20 mouse cellular contexts compared by ENCODE assay signal in genomic region chr16:56884811-56885210, GRCm38 (mm10). TPM values are rescaled to one million over a fixed set of nuclear protein-coding genes. Genes with fewer than 3 reads are reported as not detected.
DNase-seq lines count a peak whose midpoint lies in the region; ATAC-seq and TF ChIP-seq lines count a peak whose summit lies in the region.
"Had no signal": no experiment of that assay in that cellular context is flagged by ENCODE, and none has a peak within 500 bp of the region (broad histone marks: within the 10 kb centered on the region; RNA-seq: fewer than 3 reads in every experiment).

No protein-coding gene starts in this region.

- no peak for DNase-seq in heart, postnatal 0 days (ENCODE audit: low spot score)
- DNase-seq in heart, adult 8-10 months (ENCODE audit: low spot score), result no peak
- DNase-seq in lung, postnatal 4 days, result no peak
- no peak for DNase-seq in left cerebral cortex, adult 9 months (ENCODE audit: low spot score in 2 of 2)
- DNase-seq in urinary bladder, postnatal 36 days (ENCODE audit: low spot score in 2 of 2), result no peak
- DNase-seq: adrenal gland, postnatal 25 days; cerebellum, adult 9-10 months; kidney, adult 9 months; thymus, adult 18-20 months had no signal

- H3K9ac ChIP-seq in heart, postnatal 0 days (replicated peaks; ENCODE audit: low read depth, low read length), result no peak overlapping the region
- no peak overlapping the region for H3K9ac ChIP-seq in lung, embryonic 16.5 days (ENCODE audit: low read length)
- no peak overlapping the region for H3K9ac ChIP-seq in limb, embryonic 13.5 days
- H3K9ac ChIP-seq: hindbrain, embryonic 14.5 days; liver, embryonic 15.5 days had no signal

- no peak for TF ChIP-seq CTCF in heart, postnatal 0 days (IDR thresholded peaks at IDR 0.05; ENCODE audit: low read depth)

- H3K9me3 ChIP-seq in heart, postnatal 0 days (replicated peaks; ENCODE audit: control insufficient read depth, low read length), result no peaks in the 10 kb centered on the region
- no peaks in the 10 kb centered on the region for H3K9me3 ChIP-seq in lung, embryonic 16.5 days (ENCODE audit: control insufficient read depth, low read length)
- no peaks in the 10 kb centered on the region for H3K9me3 ChIP-seq in limb, embryonic 13.5 days
- H3K9me3 ChIP-seq: liver, embryonic 15.5 days had no signal

- no peaks in the 10 kb centered on the region for H3K4me1 ChIP-seq in heart, postnatal 0 days (ENCODE audit: control insufficient read depth, insufficient read depth)
- H3K4me1 ChIP-seq in lung, embryonic 16.5 days (replicated peaks; ENCODE audit: control insufficient read depth, insufficient read depth, low read length), result no peaks in the 10 kb centered on the region
- H3K4me1 ChIP-seq in limb, embryonic 13.5 days, result peaks cover 11% of the 10 kb centered on the region; the same call in 1 of the 2 replicates

- WGBS in heart, postnatal 0 days, result 83% methylated on average over 6 of the region's 6 CpGs
- WGBS in lung, embryonic 16.5 days, result 69% methylated on average over 6 of the region's 6 CpGs
- WGBS in limb, embryonic 13.5 days, result 94% methylated on average over 6 of the region's 6 CpGs

- TF ChIP-seq EP300 in heart, postnatal 0 days (IDR thresholded peaks at IDR 0.05; ENCODE audit: low read depth), result no peak

- H3K4me3 ChIP-seq in heart, postnatal 0 days (ENCODE audit: low read depth, low read length), result 0 out of 2 replicates have a peak overlapping the region, but pooled peaks have one; percentile 11
- H3K4me3 ChIP-seq in lung, embryonic 16.5 days (ENCODE audit: low read length), result peak overlapping the region; percentile 10; the same call in 1 of the 2 replicates
- peak overlapping the region; percentile 60 for H3K4me3 ChIP-seq in limb, embryonic 13.5 days
- H3K4me3 ChIP-seq: liver, embryonic 15.5 days had no signal

- no peak for ATAC-seq in heart, postnatal 0 days (ENCODE audit: insufficient read depth, low read depth)
- ATAC-seq in lung, embryonic 16.5 days (ENCODE audit: low read depth), result no peak
- no peak for ATAC-seq in limb, embryonic 13.5 days (ENCODE audit: low FRiP score, low read depth)
- ATAC-seq: forebrain, embryonic 16.5 days had no signal

- no peaks in the 10 kb centered on the region for H3K36me3 ChIP-seq in heart, postnatal 0 days (replicated peaks; ENCODE audit: control insufficient read depth, insufficient read depth, low read length)
- no peaks in the 10 kb centered on the region for H3K36me3 ChIP-seq in lung, embryonic 16.5 days (ENCODE audit: control insufficient read depth, insufficient read depth, low read length)
- H3K36me3 ChIP-seq in limb, embryonic 13.5 days, result no peaks in the 10 kb centered on the region
- H3K36me3 ChIP-seq: liver, embryonic 15.5 days had no signal

- H3K27me3 ChIP-seq in heart, postnatal 0 days (ENCODE audit: control insufficient read depth, insufficient read depth, low read length), result no peaks in the 10 kb centered on the region
- no peaks in the 10 kb centered on the region for H3K27me3 ChIP-seq in lung, embryonic 16.5 days (ENCODE audit: control insufficient read depth, insufficient read depth, low read depth, low read length)
- H3K27me3 ChIP-seq in limb, embryonic 13.5 days, result no peaks in the 10 kb centered on the region
- H3K27me3 ChIP-seq: liver, embryonic 15.5 days had no signal

- no peak overlapping the region for H3K27ac ChIP-seq in heart, postnatal 0 days (ENCODE audit: low read depth)
- no peak overlapping the region for H3K27ac ChIP-seq in lung, embryonic 16.5 days (ENCODE audit: low read length)
- no peak overlapping the region for H3K27ac ChIP-seq in limb, embryonic 13.5 days
- H3K27ac ChIP-seq: hindbrain, embryonic 14.5 days; liver, embryonic 15.5 days had no signal

- H3K4me2 ChIP-seq in heart, postnatal 0 days (ENCODE audit: low read depth, low read length), result peak overlapping the region; percentile 27
- H3K4me2 ChIP-seq in lung, embryonic 16.5 days (ENCODE audit: low read depth, low read length), result peak overlapping the region; percentile 46
- peak overlapping the region; percentile 66 for H3K4me2 ChIP-seq in limb, embryonic 13.5 days (replicated peaks)

RNA-seq across cellular contexts. Expression of gene Tmem45a, which starts 1.2 kb away (rescaled TPM):
- total RNA-seq in heart, postnatal 0 days (2014; rRNA removed; ENCODE audit: low replicate concordance), result 8.1 and 10.7 TPM in 2 replicates
- polyA plus RNA-seq in heart, postnatal 0 days (2015; fragmentation: Nextera tagmentation; extraction: Ambion mirVana), result 8.4 and 8.8 TPM in 2 replicates
- total RNA-seq in heart, adult 8-10 months (2022), result 1 to 10 TPM; 1.1 to 3.4 (median 2.4) TPM
- 42.5 and 46.9 TPM in 2 replicates for polyA plus RNA-seq in lung, embryonic 16.5 days (2015; fragmentation: Nextera tagmentation; extraction: Ambion mirVana)
- 47.5 and 53.6 TPM in 2 replicates for polyA plus RNA-seq in limb, embryonic 13.5 days (2015; fragmentation: Nextera tagmentation; extraction: Ambion mirVana)
- total RNA-seq: megakaryocyte-erythroid progenitor cell, adult 5-6 weeks had no signal

RNA-seq across cellular contexts. Expression of gene Lnp1, which starts 43.0 kb away (rescaled TPM):
- total RNA-seq in heart, postnatal 0 days (2014; rRNA removed; ENCODE audit: low replicate concordance), result not detected in 2 replicates
- 0.25 TPM in 1 of 2 replicates, not detected in the other for polyA plus RNA-seq in heart, postnatal 0 days (2015; fragmentation: Nextera tagmentation; extraction: Ambion mirVana)
- not detected for total RNA-seq in heart, adult 8-10 months (2022)
- 0.40 TPM in 1 of 2 replicates, not detected in the other for polyA plus RNA-seq in lung, embryonic 16.5 days (2015; fragmentation: Nextera tagmentation; extraction: Ambion mirVana)
- polyA plus RNA-seq in limb, embryonic 13.5 days (2015; fragmentation: Nextera tagmentation; extraction: Ambion mirVana), result 0.38 TPM in 1 of 2 replicates, not detected in the other
- total RNA-seq: adrenal gland, postnatal 25 days; gastrocnemius, adult 8-10 months; heart, postnatal 10 days; megakaryocyte-erythroid progenitor cell, adult 5-6 weeks; midbrain, postnatal 0 days had no signal
- polyA plus RNA-seq: liver, embryonic 15.5 days; neural tube, embryonic 11.5 days; urinary bladder, adult 2 months had no signal

Comparison
In these comparisons a context has a peak if more than half of its experiments do, and no peak if none do; other contexts are left out.
1. H3K4me3 ChIP-seq: peak in every context shown above with its lines; median percentile 60 in limb, embryonic 13.5 days; 11 in heart, postnatal 0 days; 10 in lung, embryonic 16.5 days.